Mouse (Mus musculus): ENCODE measurements around the gene Dusp3. TPM values are rescaled to one million over a fixed set of nuclear protein-coding genes. Genes with fewer than 3 reads are reported as not detected.

Dusp3 gene
- 9.0 and 9.8 TPM in 2 replicates for polyA plus RNA-seq (2016; fragmentation: Nextera tagmentation; extraction: Ambion mirVana)

DNA sequence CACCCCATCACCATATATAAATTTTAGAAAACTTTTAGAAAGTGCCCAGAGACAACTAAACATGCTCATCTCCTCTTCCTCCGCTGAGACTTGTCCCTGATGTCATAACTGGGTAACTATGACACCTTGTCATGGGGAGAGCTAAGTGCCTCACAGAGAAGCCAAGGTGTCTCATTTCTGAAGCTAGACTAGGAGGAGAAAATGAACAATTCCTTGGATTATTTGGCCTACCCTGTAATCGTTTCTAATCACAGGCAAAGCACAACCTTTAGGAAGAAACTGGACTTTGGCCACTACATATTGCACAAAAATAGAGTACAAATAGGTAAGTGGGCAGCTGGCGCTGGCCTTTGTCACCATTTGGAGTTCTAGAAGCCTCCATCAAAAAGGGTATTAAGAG, at the start of gene Dusp3:
TSS of gene Dusp3 (minus strand) at position 101 of the 400 bp plus-strand sequence.
- ATAC-seq (ENCODE audit: low FRiP score), result no peak
- no peak within 1 kb of the TSS for H3K4me3 ChIP-seq (replicated peaks)
- WGBS, result 75% methylated on average over 3 of the region's 3 CpGs

DNA sequence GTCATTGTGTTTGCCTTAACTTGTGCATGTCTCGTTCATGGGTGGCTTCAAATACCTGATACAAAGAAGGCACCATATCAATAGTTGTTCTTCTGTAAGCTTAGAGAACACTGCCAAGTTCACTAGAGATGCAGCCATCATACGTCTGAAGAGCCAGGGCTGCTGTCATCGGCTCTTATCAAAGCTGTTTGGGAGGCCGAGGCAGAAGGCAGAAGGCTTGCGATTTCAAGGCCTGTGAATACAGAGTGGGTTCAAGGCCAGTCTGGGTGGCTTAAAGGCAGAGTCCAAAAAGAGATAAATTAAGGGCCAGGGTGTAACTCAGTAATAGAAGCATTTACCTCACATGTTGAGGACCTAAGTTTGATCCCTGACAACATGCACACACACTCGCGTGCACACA, 49.5 kb upstream of the Dusp3 start:
- Histone ChIP-seq H3K27me3 (peaks cover 7% of the 10 kb centered on the region), H3K9me3 (no peaks in the 10 kb centered on the region), H3K4me2 (no peak overlapping the region), H3K9ac (no peak overlapping the region), H3K36me3 (replicated peaks) (no peaks in the 10 kb centered on the region), H3K27ac (no peak overlapping the region), H3K4me3 (replicated peaks) (no peak overlapping the region), H3K4me1 (no peaks in the 10 kb centered on the region)
- 81% methylated on average over 7 of the region's 7 CpGs for WGBS
- ATAC-seq (ENCODE audit: low FRiP score), result no peak

More for the DNA sequence above, at the start of gene Dusp3:
- peaks cover 15% of the 10 kb centered on the region for H3K27me3 ChIP-seq
- no peaks in the 10 kb centered on the region for H3K9me3 ChIP-seq
- H3K27ac ChIP-seq, result no peak within 1 kb of the TSS
- H3K4me2 ChIP-seq, result no peak within 1 kb of the TSS
- no peaks in the 10 kb centered on the region for H3K36me3 ChIP-seq (replicated peaks)
- no peak within 1 kb of the TSS for H3K9ac ChIP-seq
- peaks cover 25% of the 10 kb centered on the region for H3K4me1 ChIP-seq

DNA sequence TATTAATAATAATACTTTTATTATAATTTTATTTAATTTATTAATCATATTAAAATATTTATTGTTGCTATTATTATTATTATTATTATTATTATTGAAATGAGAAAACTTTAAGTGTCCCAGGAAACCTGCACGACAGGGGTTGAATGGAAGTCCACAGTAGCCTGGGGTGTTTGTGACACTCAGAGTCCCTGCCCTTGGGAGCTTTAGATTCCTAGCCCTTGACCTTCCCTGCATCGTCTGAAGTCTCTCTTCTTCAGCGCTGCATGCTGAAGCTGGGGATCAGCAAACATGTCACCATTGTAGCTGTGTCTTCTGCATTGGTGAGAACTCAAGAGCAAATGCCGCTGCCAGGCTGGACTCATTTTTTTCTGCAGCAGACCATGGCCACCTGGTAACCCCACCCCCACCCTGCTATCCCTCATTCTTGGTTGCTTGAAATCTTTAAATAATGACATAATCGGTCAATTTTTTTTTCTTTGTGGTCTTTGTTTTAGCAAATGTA, 48.7 kb upstream of the Dusp3 start:
- Histone ChIP-seq H3K27me3 (peaks cover 12% of the 10 kb centered on the region), H3K4me1 (no peaks in the 10 kb centered on the region), H3K9ac (no peak overlapping the region), H3K4me3 (replicated peaks) (no peak overlapping the region), H3K27ac (no peak overlapping the region), H3K4me2 (no peak overlapping the region), H3K9me3 (no peaks in the 10 kb centered on the region), H3K36me3 (replicated peaks) (no peaks in the 10 kb centered on the region)
- WGBS, result 81% methylated on average over 5 of the region's 5 CpGs
- ATAC-seq (ENCODE audit: low FRiP score), result no peak

DNA sequence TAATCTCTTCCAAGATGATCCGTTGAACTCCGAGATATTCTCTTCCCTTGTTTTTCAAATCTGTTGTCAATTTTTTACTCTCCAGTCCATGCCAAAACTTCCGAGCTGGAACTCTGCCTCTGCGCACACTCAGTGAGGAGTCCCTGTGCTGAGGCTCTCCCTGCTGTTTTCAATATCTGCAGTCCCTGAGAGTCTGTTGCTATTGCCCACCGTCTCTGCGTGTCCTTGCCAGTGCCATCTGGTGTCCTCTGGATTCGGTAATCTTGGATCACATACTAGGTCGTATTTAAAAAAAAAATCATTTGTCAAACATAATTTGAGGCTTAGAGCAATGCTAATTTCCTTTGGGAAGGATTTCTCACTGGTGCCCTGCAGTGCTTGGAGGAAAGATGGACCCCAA, 48.1 kb upstream of the Dusp3 start:
- Histone ChIP-seq H3K9ac (no peak overlapping the region), H3K4me1 (no peaks in the 10 kb centered on the region), H3K4me3 (replicated peaks) (no peak overlapping the region), H3K9me3 (no peaks in the 10 kb centered on the region), H3K36me3 (replicated peaks) (no peaks in the 10 kb centered on the region), H3K27ac (no peak overlapping the region), H3K27me3 (peaks cover 12% of the 10 kb centered on the region), H3K4me2 (no peak overlapping the region)
- no peak for ATAC-seq (ENCODE audit: low FRiP score)
- WGBS, result 72% methylated on average over 8 of the region's 8 CpGs

DNA sequence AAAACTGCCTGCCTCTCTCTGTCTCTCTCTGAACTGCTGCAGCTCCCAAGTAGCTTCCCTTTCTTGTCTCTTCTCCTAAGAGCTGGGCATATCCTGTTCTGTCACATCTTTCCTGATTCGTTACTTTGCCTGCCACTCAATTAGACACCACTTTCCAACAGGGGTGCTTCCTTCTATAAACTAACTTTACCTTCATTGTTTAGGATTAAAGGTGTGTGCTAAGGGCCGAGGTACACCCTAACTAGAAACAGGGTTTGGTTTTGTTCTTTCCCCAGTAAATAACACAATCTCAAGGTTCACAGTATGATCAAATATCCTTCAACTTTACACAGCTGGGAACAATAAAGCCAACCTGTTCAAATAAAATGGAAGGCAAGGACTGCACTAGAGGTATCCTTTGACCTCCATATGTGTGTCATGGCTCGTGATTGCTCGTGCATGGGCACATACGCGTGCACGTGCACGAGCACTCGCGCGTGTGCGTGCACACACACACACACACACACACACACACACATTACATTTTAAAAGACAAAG, 46.3 kb upstream of the Dusp3 start:
- Histone ChIP-seq H3K4me3 (replicated peaks) (no peak overlapping the region), H3K27ac (no peak overlapping the region), H3K27me3 (peaks cover 12% of the 10 kb centered on the region), H3K9ac (no peak overlapping the region), H3K4me2 (no peak overlapping the region), H3K36me3 (replicated peaks) (no peaks in the 10 kb centered on the region), H3K4me1 (peaks cover 4% of the 10 kb centered on the region), H3K9me3 (no peaks in the 10 kb centered on the region)
- no peak for ATAC-seq (ENCODE audit: low FRiP score)
- WGBS, result 90% methylated on average over 12 of the region's 12 CpGs

DNA sequence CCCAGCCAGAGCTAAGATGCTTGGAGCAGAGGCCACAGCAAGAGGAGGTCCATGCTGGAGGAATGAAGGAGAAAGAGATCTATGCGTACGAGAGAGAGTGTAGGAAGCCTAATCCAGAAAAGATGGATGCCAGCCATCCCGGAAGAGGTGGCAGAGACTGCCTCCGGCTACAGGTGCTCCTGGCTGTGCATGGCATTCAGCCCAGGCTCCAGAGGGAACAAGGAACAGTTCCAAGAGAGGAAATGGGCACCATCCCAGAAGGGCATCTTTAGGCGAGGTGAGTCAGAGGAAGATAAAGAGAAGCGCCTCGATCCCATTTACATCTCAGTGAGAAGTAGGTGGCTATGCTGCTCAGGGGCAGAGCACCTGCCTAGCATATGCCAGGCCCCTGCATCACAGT, 44.3 kb upstream of the Dusp3 start:
- H3K9ac ChIP-seq, result no peak overlapping the region
- no peaks in the 10 kb centered on the region for H3K36me3 ChIP-seq (replicated peaks)
- H3K27ac ChIP-seq, result no peak overlapping the region
- WGBS, result 74% methylated on average over 7 of the region's 7 CpGs
- peaks cover 10% of the 10 kb centered on the region for H3K27me3 ChIP-seq
- no peak overlapping the region for H3K4me3 ChIP-seq (replicated peaks)
- no peaks in the 10 kb centered on the region for H3K9me3 ChIP-seq
- peaks cover 16% of the 10 kb centered on the region for H3K4me1 ChIP-seq
- no peak for ATAC-seq (ENCODE audit: low FRiP score)
- H3K4me2 ChIP-seq, result no peak overlapping the region

DNA sequence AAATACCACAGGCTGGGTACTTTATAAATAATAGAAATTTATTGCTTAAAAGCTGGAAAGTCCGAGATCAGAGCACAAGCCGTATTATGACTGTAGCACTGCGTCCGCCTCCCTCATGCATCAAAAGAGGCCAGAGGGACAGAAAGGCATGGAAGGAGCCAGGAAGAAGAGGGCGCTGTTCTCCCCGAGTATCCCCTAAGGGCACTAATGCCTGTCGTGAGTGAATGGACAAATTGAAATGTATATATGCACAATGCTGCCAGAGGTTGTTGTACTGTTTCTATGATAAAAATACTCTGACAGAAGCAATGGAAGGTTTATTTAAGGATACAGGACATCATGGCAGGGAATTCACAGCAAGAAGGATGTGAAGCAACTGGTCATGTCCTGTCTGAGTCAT, 43.2 kb upstream of the Dusp3 start:
- Histone ChIP-seq H3K9me3 (no peaks in the 10 kb centered on the region), H3K36me3 (replicated peaks) (no peaks in the 10 kb centered on the region), H3K4me2 (no peak overlapping the region), H3K27ac (no peak overlapping the region), H3K4me1 (peaks cover 28% of the 10 kb centered on the region), H3K9ac (no peak overlapping the region), H3K4me3 (replicated peaks) (no peak overlapping the region), H3K27me3 (peaks cover 10% of the 10 kb centered on the region)
- ATAC-seq (ENCODE audit: low FRiP score), result no peak
- 31% methylated on average over 7 of the region's 7 CpGs for WGBS

DNA sequence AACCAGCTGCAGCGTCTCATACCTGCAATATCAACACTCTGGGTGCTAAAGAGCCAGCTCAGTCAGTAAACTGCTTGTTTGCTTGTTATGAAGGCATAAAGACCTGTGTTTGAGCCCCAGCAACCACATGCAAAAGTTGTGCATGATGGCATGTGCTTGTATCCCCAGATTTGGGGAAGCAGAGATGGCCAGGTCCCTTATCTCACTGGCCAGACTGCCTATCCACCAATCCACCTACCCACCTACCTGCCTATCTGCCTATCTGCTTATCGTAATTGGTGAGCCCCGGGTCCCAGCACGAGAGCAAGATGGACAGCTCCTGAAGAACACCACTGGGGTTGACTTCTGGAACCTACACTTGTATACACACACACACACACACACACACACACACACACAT, 42.5 kb upstream of the Dusp3 start:
- no peak overlapping the region for H3K4me2 ChIP-seq
- peaks cover 10% of the 10 kb centered on the region for H3K27me3 ChIP-seq
- H3K4me1 ChIP-seq, result peaks cover 34% of the 10 kb centered on the region
- H3K4me3 ChIP-seq (replicated peaks), result no peak overlapping the region
- WGBS, result 83% methylated on average over 4 of the region's 4 CpGs
- ATAC-seq (ENCODE audit: low FRiP score), result no peak
- 0 out of 2 replicates have a peak, but pooled peaks cover 1% of the 10 kb centered on the region for H3K36me3 ChIP-seq (replicated peaks)
- no peak overlapping the region for H3K27ac ChIP-seq
- H3K9ac ChIP-seq, result no peak overlapping the region
- H3K9me3 ChIP-seq, result no peaks in the 10 kb centered on the region

DNA sequence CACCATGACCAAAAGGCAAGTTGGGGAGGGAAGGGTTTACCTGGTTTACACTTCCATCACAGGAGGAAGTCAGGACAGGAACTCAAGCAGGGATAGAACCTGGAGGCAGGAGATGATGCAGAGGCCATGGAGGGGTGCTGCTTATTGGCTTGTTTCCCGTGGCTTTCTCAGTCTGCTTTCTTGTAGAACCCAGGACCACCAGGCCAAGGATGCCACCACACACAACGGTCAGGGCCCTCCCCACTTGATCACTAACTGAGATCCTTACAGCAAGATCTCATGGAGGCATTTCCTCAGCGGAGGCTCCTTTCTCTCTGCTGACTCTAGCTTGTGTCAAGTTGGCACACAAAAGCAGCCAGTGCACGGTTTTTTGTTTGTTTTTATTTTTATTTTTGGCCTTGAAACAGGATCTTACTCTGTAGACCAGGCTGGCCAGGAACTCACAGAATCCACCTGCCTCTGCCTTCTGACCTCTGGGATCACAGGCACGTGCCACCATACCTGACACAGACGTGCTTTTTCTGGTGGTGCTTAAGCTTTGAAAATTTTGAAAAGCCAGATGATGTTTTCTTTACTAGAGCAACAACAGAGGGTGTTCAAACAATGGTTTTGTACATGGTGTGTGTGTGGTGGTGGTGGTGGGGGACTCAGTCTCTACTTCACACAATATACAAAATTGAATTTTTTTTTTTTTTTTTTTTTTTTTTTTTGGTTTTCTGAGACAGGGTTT, 41.4 kb upstream of the Dusp3 start, which contains the start of gene Mpp3:
TSS of gene Mpp3 (minus strand) at position 375 of the 730 bp plus-strand sequence.
- WGBS, result 69% methylated on average over 6 of the region's 6 CpGs
- Histone ChIP-seq H3K9ac (peak within 1 kb of the TSS; percentile 85), H3K4me3 (replicated peaks) (peak within 1 kb of the TSS; percentile 69), H3K27me3 (peaks cover 7% of the 10 kb centered on the region), H3K4me1 (peaks cover 34% of the 10 kb centered on the region), H3K27ac (peak within 1 kb of the TSS; percentile 95), H3K4me2 (peak within 1 kb of the TSS; percentile 78), H3K9me3 (no peaks in the 10 kb centered on the region), H3K36me3 (replicated peaks) (peaks cover 12% of the 10 kb centered on the region)
- ATAC-seq (ENCODE audit: low FRiP score), result no peak

DNA sequence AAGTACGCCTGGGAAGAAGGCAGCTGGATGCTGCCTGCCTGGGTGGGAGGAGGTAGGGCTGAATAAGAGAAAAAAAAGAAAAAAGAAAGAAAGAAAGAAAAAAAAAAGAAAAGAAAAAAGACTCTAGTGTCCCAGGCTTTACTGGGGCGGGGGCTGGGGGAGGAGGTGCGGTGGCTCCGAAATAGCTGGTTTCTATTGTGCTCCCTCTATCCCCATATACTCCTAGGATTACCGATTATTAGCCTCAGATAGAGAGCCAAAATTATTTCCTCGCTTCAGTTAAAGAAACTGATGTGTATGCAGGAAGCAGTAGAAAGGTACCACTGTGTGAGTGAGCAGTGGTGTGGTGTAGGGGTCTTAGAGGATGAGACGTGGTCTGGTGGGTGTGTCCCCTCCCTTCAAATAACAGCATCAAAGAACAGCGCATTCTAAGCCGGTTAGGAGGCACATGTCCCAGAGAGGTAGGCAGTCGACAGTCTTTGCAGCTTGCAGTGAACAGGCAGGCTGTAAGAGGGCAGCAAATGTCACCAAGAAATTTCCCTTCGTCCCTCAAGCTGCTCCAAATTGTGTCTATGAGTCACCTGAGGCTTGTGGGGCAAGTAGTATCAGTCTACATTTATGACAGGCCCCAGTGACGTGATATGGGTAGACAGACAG, 40.7 kb upstream of the Dusp3 start:
- peaks cover 6% of the 10 kb centered on the region; the same call in 1 of the 2 replicates for H3K27me3 ChIP-seq
- H3K9ac ChIP-seq, result peak overlapping the region; percentile 85
- peak; percentile 34 for ATAC-seq (ENCODE audit: low FRiP score)
- H3K9me3 ChIP-seq, result no peaks in the 10 kb centered on the region
- peak overlapping the region; percentile 78 for H3K4me2 ChIP-seq
- WGBS, result 4% methylated on average over 12 of the region's 12 CpGs
- H3K27ac ChIP-seq, result peak overlapping the region; percentile 95
- H3K36me3 ChIP-seq (replicated peaks), result peaks cover 17% of the 10 kb centered on the region
- peaks cover 34% of the 10 kb centered on the region for H3K4me1 ChIP-seq
- H3K4me3 ChIP-seq (replicated peaks), result peak overlapping the region; percentile 69

DNA sequence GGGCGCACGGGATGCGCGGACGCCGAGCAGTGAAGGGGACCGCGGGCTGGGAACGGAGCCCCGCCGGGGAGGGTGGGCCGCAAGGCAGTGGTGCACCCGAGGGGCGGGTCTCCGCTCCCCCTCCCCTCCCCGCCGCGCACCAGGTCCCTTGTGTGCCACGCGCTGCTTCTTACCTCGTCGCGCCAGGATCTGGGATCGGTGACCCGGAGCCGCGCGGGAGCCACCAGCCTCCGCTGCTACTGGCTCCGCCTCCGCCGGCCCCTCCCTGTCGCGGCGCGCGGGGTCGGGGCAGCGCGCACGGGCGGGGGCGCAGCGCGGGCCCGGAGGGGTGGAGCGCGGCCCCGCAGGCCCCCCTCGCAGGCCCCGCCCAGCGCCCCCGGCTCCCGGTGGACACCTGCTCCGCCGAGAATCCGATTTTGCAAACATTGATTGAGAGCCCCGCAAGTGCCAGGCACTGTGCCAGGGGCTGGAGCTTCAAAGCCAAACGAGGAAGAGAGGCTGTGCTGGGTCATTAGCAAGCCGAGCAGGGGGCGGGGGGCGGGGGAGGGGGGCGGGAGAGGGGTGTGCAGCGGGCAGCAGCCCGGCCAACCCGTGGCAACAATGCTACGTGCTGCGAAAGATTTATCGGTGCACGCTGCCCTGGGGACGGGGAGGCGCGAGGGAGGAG, 40.0 kb upstream of the Dusp3 start:
- peaks cover 34% of the 10 kb centered on the region for H3K4me1 ChIP-seq

More for the DNA sequence above, 40.0 kb upstream of the Dusp3 start:
- Histone ChIP-seq H3K27me3 (peaks cover 6% of the 10 kb centered on the region; the same call in 1 of the 2 replicates), H3K9me3 (no peaks in the 10 kb centered on the region), H3K36me3 (replicated peaks) (peaks cover 24% of the 10 kb centered on the region), H3K27ac (peak overlapping the region; percentile 95), H3K9ac (peak overlapping the region; percentile 85), H3K4me2 (peak overlapping the region; percentile 78), H3K4me3 (replicated peaks) (peak overlapping the region; percentile 69)
- 2% methylated on average over 58 of the region's 73 CpGs for WGBS
- peak; percentile 90 for ATAC-seq (ENCODE audit: low FRiP score)

Data from forebrain, embryonic 12.5 days (tissue).